Mouse (Mus musculus) cortical plate, adult 2 months (tissue): ENCODE data around the gene Kctd2. TPM values are rescaled to one million over a fixed set of nuclear protein-coding genes. Genes with fewer than 3 reads are reported as not detected.

Source experiments
- H3K27ac ChIP-seq: fragments of 200-500 bp; 2 replicates; pipeline ENCODE4 v1.5.1; 2012; ENCODE audit warnings: low read length, control low read depth, inconsistent platforms; ENCODE audit not compliant: insufficient read depth
- H3K4me1 ChIP-seq: fragments of 200-500 bp; 2 replicates; pipeline ENCODE4 v1.6.1; 2011; ENCODE audit warnings: low read length; ENCODE audit not compliant: control insufficient read depth, insufficient read depth
- H3K4me3 ChIP-seq: fragments of 200-500 bp; 2 replicates; pipeline ENCODE4 v1.5.1; 2011; ENCODE audit warnings: mild to moderate bottlenecking, low read length, control low read depth; ENCODE audit not compliant: insufficient read depth
- CTCF ChIP-seq: fragments of 200-500 bp; IDR thresholded peaks from 2 replicates; pipeline ENCODE4 v1.5.1; 2011; ENCODE audit warnings: mild to moderate bottlenecking, control low read depth, low read length; ENCODE audit not compliant: insufficient read depth; ENCODE audit errors: extremely low read depth
- POLR2A ChIP-seq: fragments of 200-500 bp; IDR thresholded peaks from 2 replicates; pipeline ENCODE4 v1.6.1; 2011; ENCODE audit warnings: mild to moderate bottlenecking, low read length, control low read depth; ENCODE audit not compliant: insufficient read depth; ENCODE audit errors: extremely low read depth
- polyA plus RNA-seq: library from polyadenylated mRNA; depleted of rRNA; stranded (reverse); fragments of >200 nt; gene quantifications from 2 replicates; pipeline ENCODE4 v1.2.3, GENCODE M21; 2012; rRNA removed

Kctd2 gene
- polyA plus RNA-seq, 1 experiment: 75.0 TPM

DNA sequence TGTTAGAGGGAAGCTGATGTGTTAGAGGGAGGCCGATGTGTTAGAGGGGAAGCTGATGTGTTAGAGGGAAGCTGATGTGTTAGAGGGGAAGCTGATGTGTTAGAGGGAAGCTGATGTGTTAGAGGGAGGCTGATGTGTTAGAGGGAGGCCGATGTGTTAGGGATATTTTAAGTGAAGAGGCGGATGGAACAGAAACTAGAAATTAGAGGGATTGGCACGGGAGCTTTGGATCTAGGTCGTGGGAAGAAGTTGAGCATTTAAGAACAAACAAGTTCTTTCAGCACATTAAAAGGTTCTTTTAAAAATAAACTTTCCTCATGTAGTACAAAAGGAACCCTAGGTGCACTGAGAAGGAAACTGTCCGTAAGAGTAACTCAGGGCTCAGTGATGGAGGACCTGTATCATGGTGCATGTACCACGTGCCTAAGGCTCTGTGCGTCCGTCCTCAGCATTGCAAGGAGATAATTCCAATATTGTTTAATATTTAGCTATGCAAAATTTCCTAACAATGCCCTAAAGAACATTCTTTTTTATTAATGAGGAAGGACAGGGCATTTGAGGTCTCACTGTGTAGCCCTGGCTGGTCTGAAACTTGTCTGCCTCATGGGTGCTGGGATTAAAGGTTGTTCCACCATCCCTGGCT, 58.5 kb downstream of the Kctd2 start:
- peaks cover 11% of the 10 kb centered on the region for H3K4me1 ChIP-seq
- no peak for TF ChIP-seq POLR2A
- TF ChIP-seq CTCF: no peak
- H3K27ac ChIP-seq: no peak overlapping the region
- no peak overlapping the region for H3K4me3 ChIP-seq

Other genes with a start within 250 kb of the Kctd2 start
- 9.5 and 10.3 TPM in 2 replicates for gene Tmem104, start 232.6 kb upstream of the Kctd2 start, polyA plus RNA-seq
- gene Nat9, start 232.3 kb upstream of the Kctd2 start, polyA plus RNA-seq: 40.9 and 43.2 TPM in 2 replicates
- gene Grin2c, start 152.9 kb upstream of the Kctd2 start, polyA plus RNA-seq: 35.8 and 37.4 TPM in 2 replicates
- 32.6 and 33.4 TPM in 2 replicates for gene Fdxr, start 143.1 kb upstream of the Kctd2 start, polyA plus RNA-seq
- gene Fads6, start 122.5 kb upstream of the Kctd2 start, polyA plus RNA-seq: 14.0 and 15.3 TPM in 2 replicates
- 2.2 and 3.4 TPM in 2 replicates for gene Otop2, start 113.0 kb upstream of the Kctd2 start, polyA plus RNA-seq
- gene Ush1g, start 98.1 kb upstream of the Kctd2 start, polyA plus RNA-seq: 0.40 and 0.44 TPM in 2 replicates
- gene Otop3, start 85.4 kb upstream of the Kctd2 start, polyA plus RNA-seq: 0.06 TPM in 1 of 2 replicates, not detected in the other
- 102 and 103 TPM in 2 replicates for gene Hid1, start 52.4 kb upstream of the Kctd2 start, polyA plus RNA-seq
- gene Cdr2l, start 38.2 kb upstream of the Kctd2 start, polyA plus RNA-seq: 20.6 and 21.5 TPM in 2 replicates
- 121 and 124 TPM in 2 replicates for gene Mrpl58, start 16.4 kb upstream of the Kctd2 start, polyA plus RNA-seq
- gene Atp5h, start 166 bp upstream of the Kctd2 start, polyA plus RNA-seq: 720 and 722 TPM in 2 replicates
- gene Trim80, start 20.4 kb downstream of the Kctd2 start, polyA plus RNA-seq: not detected in 2 replicates
- not detected in 2 replicates for gene Slc16a5, start 42.3 kb downstream of the Kctd2 start, polyA plus RNA-seq
- 8.7 and 11.7 TPM in 2 replicates for gene Armc7, start 55.5 kb downstream of the Kctd2 start, polyA plus RNA-seq
- 85.5 and 85.8 TPM in 2 replicates for gene Nt5c, start 71.7 kb downstream of the Kctd2 start, polyA plus RNA-seq
- 206 and 211 TPM in 2 replicates for gene Jpt1, start 94.3 kb downstream of the Kctd2 start, polyA plus RNA-seq
- 329 and 331 TPM in 2 replicates for gene Sumo2, start 116.1 kb downstream of the Kctd2 start, polyA plus RNA-seq
- 70.6 and 70.8 TPM in 2 replicates for gene Nup85, start 144.3 kb downstream of the Kctd2 start, polyA plus RNA-seq
- gene Mrps7, start 183.8 kb downstream of the Kctd2 start, polyA plus RNA-seq: 46.6 and 50.5 TPM in 2 replicates
- 55.4 and 56.5 TPM in 2 replicates for gene Gga3, start 183.9 kb downstream of the Kctd2 start, polyA plus RNA-seq
- gene Mif4gd, start 192.8 kb downstream of the Kctd2 start, polyA plus RNA-seq: 37.2 and 39.7 TPM in 2 replicates
- gene Slc25a19, start 208.2 kb downstream of the Kctd2 start, polyA plus RNA-seq: 88.3 and 91.8 TPM in 2 replicates